Mouse (Mus musculus): ENCODE data around the gene Ank3.

Ank3 gene

DNA sequence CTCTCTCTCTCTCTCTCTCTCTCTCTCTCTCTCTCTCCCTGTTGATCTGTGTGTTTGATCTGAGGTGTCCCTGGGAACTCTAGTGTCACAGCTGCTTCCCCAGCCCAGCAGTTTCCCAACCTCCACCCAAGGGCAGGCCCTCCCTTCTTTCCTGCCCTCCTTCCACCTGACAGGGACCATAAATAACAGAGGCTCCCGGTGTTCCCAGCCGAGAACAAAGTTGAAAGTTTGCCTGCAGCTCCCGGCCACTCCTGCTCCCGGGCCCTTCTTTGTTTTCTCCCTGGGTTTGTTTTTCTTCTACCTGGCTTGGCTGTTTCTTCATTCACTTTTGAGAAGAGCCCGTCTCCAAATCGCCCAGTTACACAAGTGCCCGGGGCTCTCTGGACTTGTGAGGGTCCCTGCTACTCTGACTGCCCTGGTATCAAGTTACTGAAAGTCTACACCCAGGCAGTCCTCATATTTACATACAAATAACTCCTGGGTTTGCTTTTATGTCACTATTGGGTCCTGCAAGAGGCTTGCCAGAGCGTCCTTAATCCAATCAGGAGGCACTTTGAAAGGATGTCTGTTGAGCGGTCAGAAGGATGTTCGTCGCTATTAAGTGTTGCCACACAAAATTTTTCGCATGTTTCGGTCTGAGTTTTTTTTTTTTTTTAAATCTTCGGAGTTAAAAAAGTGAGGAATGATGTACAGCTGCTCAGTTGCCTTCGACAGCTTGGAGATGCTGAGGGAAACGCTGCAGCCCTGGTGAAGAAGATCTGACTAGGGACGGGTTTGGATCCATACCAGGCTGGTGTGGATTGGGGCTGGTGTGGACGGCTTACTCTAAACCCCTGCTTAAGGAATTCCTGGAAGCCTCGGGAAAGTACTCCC lies 526.9 kb downstream of the Ank3 start:
- peak; percentile 50 for DNase-seq (ENCODE audit: low spot score in 2 of 2)

DNA sequence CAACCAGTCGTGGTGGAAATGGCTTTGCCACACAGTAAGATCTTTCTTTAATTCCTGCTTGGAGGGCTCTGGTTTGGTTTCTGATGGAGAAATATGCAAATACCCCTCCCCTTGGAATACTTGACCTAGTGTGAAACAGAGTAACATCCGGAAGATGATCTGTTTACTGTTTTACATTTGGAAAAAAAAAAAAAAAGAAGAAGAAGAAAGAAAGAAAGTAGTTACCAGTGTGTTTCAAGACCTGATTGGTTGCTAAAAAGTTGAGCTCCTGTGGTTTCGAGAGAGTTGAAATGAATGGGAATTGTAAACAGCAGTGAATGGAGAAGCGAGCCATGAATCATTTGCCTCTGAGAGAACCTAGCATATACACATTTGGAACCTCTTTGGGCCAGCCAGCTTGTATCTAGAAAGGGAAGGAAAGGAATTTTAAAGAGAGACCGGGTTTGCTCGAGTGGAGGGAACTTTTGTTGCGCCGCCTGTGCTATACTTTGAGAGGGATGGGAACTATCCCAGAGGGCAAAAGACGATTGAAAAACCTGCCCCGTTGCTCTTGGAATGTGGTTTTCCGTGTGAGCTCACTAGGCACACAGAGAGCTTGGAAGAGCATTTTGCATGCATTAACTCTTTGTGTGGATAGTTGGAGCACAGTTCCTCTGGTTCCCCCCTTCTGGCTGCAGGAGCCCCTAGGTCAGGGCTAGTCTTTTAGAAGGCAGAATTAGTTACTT lies 527.7 kb downstream of the Ank3 start:
- DNase-seq (ENCODE audit: low spot score in 2 of 2): no peak

- DNase-seq (ENCODE audit: low spot score in 2 of 2): no peak
Measured at GRCm38 (mm10) chr10:69927012-69927411, 528.4 kb downstream of the Ank3 start.

GRCm38 (mm10) chr10:69928358-69928757 lies 529.8 kb downstream of the Ank3 start:
- DNase-seq (ENCODE audit: low spot score in 2 of 2): no peak

GRCm38 (mm10) chr10:69930503-69930902 lies 531.9 kb downstream of the Ank3 start:
- peak in 1 of 2 experiments; percentile 59 for DNase-seq (ENCODE audit: low spot score in 2 of 2)

GRCm38 (mm10) chr10:69936443-69937067 lies 538.0 kb downstream of the Ank3 start:
- DNase-seq (ENCODE audit: low spot score in 2 of 2): no peak

DNA sequence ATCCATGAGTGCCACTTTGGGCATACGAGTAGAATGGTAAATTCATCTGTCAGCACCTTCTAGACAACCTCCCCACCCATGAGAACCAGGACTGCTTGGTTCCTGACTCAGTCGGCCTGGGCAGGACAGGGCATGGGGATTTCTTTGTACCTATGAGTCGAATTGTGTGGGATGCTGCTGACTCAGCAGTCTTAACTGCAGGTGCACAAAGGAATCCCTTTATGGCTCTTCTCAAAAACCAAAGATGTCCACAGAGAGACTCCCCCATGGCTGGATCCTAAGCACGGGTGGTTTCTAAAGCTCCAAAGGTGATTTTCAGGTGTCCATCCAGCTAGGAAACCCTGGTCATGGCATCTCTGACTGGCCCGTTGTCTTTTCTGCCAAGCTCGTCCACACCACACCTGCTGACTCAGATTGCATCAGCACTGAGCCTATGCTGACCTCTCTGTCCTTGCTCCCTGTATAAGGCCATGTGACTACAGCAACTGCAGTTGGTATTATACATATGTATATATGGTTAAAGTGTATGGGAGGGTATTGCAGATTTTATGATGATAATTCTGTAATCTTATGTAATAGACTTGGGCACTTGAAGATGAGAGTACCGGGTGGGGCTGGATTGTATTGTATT lies 538.8 kb downstream of the Ank3 start:
- no peak for DNase-seq (ENCODE audit: low spot score in 2 of 2)

DNA sequence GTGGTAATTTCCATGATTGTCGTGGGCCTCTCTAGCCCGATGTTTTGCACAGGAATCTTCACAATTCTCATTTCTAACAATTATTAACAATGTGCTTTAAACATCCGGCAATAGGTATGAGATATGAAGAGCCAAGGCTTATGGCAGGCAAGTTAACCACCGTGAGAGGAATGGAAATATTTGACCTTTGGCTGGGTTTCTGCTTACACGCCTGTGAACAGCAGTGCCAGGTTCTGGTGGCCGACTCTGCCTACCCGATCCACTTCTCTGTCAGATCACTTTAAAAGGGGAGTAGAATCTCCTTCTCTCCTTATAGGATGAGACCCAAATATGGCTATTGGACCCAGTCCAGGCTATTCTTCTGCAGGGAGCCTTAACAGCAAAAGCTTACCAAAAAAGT lies 540.6 kb downstream of the Ank3 start:
- no peak for DNase-seq (ENCODE audit: low spot score in 2 of 2)

DNA sequence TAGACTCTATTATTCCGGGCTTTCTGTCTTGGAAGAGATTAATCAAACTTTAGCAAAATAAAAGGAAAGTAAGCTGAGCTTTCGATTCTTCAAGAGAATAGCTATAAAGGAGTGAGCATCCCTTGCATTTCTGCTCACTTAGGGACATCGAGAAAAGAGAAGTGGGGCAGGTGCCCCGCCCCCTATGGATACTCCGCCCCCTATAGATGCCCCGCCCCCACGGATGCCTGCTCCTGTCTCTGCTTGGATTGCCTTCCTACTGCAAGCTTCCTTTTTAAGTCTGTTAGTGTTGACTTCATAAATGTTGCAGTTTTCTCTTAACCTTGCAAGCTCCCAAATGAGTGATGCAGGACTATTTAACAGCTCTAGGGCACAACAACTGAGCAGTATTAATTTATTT lies 541.4 kb downstream of the Ank3 start:
- DNase-seq (ENCODE audit: low spot score in 2 of 2): no peak

DNA sequence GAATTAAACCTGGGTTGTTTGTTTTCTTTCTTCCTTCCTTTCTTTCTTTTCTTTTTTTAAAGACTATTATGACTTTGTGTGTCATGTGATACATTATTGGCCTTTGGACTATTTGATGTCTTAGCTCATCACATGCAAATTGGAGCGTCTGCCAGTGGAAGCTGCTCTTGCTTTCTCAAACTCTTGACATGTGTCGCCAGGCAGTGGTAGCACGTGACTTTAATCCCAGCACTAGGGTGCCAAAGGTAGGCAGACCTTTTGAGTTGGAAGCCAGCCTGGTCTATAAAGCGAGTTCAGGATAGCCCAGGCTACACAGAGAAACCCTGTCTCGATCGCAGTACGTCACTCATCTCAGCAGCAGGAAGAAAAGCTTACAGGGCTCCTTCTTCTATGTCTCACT lies 542.4 kb downstream of the Ank3 start:
- DNase-seq (ENCODE audit: low spot score in 2 of 2): no peak

DNA sequence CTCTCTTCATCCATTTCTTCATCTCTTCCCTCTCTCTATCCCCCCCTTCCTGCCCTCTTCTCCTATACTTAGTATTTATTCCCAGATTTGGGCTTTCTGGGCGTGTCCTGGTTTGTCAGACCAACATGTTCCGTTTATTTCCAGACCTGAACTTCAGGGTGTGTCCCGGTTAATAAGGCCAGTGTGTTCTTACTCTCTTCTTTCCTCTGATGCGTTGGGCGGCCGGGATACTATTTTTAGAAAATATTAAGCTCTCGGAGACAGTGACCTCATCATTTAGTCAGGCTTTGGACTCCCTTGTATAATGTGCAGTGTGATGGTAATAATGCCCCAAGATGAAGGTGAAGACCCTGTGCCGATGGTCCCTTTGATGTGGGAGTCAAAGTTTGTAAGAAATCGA lies 546.3 kb downstream of the Ank3 start:
- DNase-seq (ENCODE audit: low spot score in 2 of 2): no peak

GRCm38 (mm10) chr10:69945870-69946269 lies 547.3 kb downstream of the Ank3 start:
- DNase-seq (ENCODE audit: low spot score in 2 of 2): no peak

DNA sequence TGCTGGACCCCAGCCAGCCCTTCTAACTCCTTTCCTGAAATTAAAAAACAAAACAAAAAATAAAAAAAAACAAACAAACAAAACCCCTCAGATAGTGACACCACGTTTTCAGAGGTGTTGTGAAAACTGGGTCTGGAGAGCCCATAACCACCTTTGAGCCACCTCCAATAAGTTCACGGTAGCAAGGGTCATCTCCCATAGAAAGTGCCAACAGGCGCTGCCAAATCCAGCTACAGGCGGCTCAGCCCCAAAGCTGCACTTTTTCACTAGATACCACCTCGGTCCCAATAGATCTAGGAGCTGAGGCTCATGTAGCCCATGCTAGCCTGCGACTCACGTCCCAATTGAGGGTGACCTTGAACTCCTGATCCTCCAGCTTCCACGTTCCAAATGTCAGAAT lies 547.7 kb downstream of the Ank3 start:
- DNase-seq (ENCODE audit: low spot score in 2 of 2): no peak

GRCm38 (mm10) chr10:69947093-69947492 lies 548.5 kb downstream of the Ank3 start:
- no peak for DNase-seq (ENCODE audit: low spot score in 2 of 2)

- DNase-seq (ENCODE audit: low spot score in 2 of 2): no peak
Measured at GRCm38 (mm10) chr10:69950236-69950918, 551.8 kb downstream of the Ank3 start.

GRCm38 (mm10) chr10:69950919-69951236 lies 552.3 kb downstream of the Ank3 start:
- DNase-seq (ENCODE audit: low spot score in 2 of 2): no peak

- no peak for DNase-seq (ENCODE audit: low spot score in 2 of 2)
Measured at GRCm38 (mm10) chr10:69951426-69951825, 552.9 kb downstream of the Ank3 start.

DNA sequence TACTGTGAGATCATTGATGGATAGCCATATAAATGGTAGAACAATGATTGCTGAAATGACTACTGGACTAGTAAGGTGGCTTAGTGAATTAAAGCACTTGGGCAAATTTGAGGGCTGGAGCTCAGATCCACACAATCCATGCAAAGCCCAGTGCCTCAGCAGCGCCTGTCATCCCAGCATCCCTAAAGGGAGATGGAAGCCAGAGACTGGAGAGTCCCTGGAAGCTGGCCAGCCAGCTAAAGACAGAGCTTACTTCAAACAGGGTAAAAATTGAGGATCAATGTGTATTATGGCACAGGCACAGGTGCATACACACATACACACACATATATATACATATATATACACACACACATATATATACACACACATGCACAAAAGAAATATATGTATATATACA lies 553.7 kb downstream of the Ank3 start:
- DNase-seq (ENCODE audit: low spot score in 2 of 2): no peak

- DNase-seq (ENCODE audit: low spot score in 2 of 2): no peak
Measured at GRCm38 (mm10) chr10:69954657-69955267, 556.2 kb downstream of the Ank3 start.

DNA sequence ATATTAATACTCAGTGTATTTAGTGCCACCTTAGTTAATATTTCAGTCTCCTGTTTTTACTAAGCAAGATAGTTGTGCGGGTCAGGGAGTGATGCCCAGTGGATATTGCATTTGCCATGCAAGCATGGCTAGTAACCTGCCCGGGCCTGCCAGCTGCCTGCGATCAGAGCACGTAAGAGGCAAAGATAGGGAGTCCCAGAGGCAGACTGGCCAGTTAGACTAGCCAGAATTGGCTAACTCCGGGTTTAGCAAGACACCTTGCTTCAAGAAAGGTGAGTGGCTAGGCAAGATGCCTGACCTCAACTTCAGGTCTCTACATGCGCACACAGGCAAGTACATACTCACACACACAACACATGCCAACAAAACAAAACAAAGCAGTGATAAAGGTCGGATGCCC lies 563.7 kb downstream of the Ank3 start:
- DNase-seq (ENCODE audit: low spot score in 2 of 2): peak; percentile 45 to 76

DNA sequence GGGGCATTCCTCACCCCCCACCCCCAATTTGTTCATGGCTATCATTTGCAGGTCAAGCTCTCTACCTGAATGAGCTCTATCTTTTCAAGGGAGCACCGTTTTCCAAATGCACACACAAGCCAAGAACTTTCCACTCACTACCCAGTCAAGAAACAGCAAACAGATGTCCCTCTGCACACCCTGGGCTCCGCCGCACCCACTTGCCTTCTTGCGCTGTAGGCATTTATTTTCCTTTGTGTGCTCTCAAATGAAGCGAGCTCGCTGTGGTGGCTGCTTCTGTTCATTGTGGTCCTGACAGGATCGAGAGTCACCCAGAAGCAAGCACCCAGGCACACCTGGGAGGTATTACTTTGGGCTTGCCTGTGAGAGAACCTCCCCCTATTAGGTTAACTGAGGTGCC lies 564.4 kb downstream of the Ank3 start:
- DNase-seq (ENCODE audit: low spot score in 2 of 2): no peak
